Mouse (Mus musculus) heart, postnatal 0 days (tissue): ENCODE results near the gene Gm525. TPM values are rescaled to one million over a fixed set of nuclear protein-coding genes. Genes with fewer than 3 reads are reported as not detected.

Experiments
- ATAC-seq: fragments of 200-750 bp; cut with Nextera tagmentation; 2 replicates; pipeline ENCODE4 v1.8.0; 2017; ENCODE audit warnings: low read depth, moderate number of reproducible peaks, moderate library complexity; ENCODE audit not compliant: insufficient read depth
- DNase-seq: peaks from one replicate; pipeline ENCODE4 v3.0.0-alpha.2; 2016; ENCODE audit warnings: low spot score
- H3K27ac ChIP-seq: fragments of 300-500 bp; sonication (generic); 2 replicates; pipeline ENCODE4 v1.5.1; 2014; ENCODE audit warnings: low read depth, mild to moderate bottlenecking
- H3K27me3 ChIP-seq: fragments of 300-500 bp; sonication (generic); 2 replicates; pipeline ENCODE4 v1.6.1; 2014; ENCODE audit warnings: low read length, mixed read lengths; ENCODE audit not compliant: control insufficient read depth, insufficient read depth
- H3K36me3 ChIP-seq: fragments of 300-500 bp; sonication (generic); replicated peaks from 2 replicates; pipeline ENCODE4 v1.6.1; 2014; ENCODE audit warnings: low read length, mixed read lengths; ENCODE audit not compliant: control insufficient read depth, insufficient read depth
- H3K4me1 ChIP-seq: fragments of 300-500 bp; sonication (generic); 2 replicates; pipeline ENCODE4 v1.6.1; 2014; ENCODE audit warnings: antibody characterized with exemption; ENCODE audit not compliant: control insufficient read depth, insufficient read depth
- H3K4me2 ChIP-seq: fragments of 300-500 bp; sonication (generic); 2 replicates; pipeline ENCODE4 v1.6.1; 2014; ENCODE audit warnings: low read depth, mild to moderate bottlenecking, low read length, moderate library complexity
- H3K4me3 ChIP-seq: fragments of 300-500 bp; sonication (generic); 2 replicates; pipeline ENCODE4 v1.5.1; 2014; ENCODE audit warnings: low read depth, low read length
- H3K9ac ChIP-seq: fragments of 300-500 bp; sonication (generic); replicated peaks from 2 replicates; pipeline ENCODE4 v1.6.1; 2014; ENCODE audit warnings: low read depth, low read length, mixed read lengths
- H3K9me3 ChIP-seq: fragments of 300-500 bp; sonication (generic); replicated peaks from 2 replicates; pipeline ENCODE4 v1.6.1; 2016; ENCODE audit warnings: low read length; ENCODE audit not compliant: control insufficient read depth
- CTCF ChIP-seq: IDR thresholded peaks from 2 replicates; pipeline ENCODE4 v1.5.1; 2016; ENCODE audit warnings: antibody characterized with exemption, control low read depth, low read depth
- EP300 ChIP-seq: IDR thresholded peaks from 2 replicates; pipeline ENCODE4 v1.6.1; 2016; ENCODE audit warnings: antibody characterized with exemption, low read depth
- WGBS: fragments of 180-500 bp; shearing (Covaris S2); extraction: QIAGEN DNeasy Blood & Tissue Kit; methylation state at CpG from one replicate; pipeline ENCODE4 v1.1.7; 2014; 5-methylcytosine and 5-hydroxymethylcytosine counted together
- polyA plus RNA-seq: library from polyadenylated mRNA; unstranded; fragments of >200 nt; fragmentation: Nextera tagmentation; extraction: Ambion mirVana; gene quantifications from 2 replicates; pipeline ENCODE4 v1.2.1, GENCODE M21; 2015
- total RNA-seq: library from RNA; depleted of rRNA; stranded (reverse); fragments of >200 nt; gene quantifications from 2 replicates; pipeline ENCODE4 v1.2.3, GENCODE M21; 2014; ENCODE audit warnings: low replicate concordance

The Gm525 gene
- total and polyA plus RNA-seq, 2 experiments from 2014 or later = not detected

- Histone ChIP-seq H3K27me3 (no peaks in the 10 kb centered on the region), H3K4me2 (no peak overlapping the region), H3K27ac (no peak overlapping the region), H3K9me3 (no peaks in the 10 kb centered on the region), H3K4me3 (no peak overlapping the region), H3K9ac (no peak overlapping the region), H3K36me3 (no peaks in the 10 kb centered on the region), H3K4me1 (peaks cover 6% of the 10 kb centered on the region)
- ATAC-seq = no peak
- TF ChIP-seq CTCF = no peak
- no peak for TF ChIP-seq EP300
- DNase-seq = no peak
- 96% methylated on average over 8 of the region's 8 CpGs for WGBS
These were observed 31.6 kb downstream of the Gm525 start for GRCm38 (mm10) chr11:89105211-89105610.

GRCm38 (mm10) chr11:89105823-89106222 lies 32.2 kb downstream of the Gm525 start:
- Histone ChIP-seq H3K4me3 (no peak overlapping the region), H3K9me3 (no peaks in the 10 kb centered on the region), H3K36me3 (no peaks in the 10 kb centered on the region), H3K27ac (no peak overlapping the region), H3K27me3 (no peaks in the 10 kb centered on the region), H3K4me1 (peaks cover 6% of the 10 kb centered on the region), H3K9ac (no peak overlapping the region), H3K4me2 (no peak overlapping the region)
- DNase-seq (no peak), ATAC-seq (no peak)
- WGBS = 91% methylated on average over 11 of the region's 11 CpGs
- no peak for TF ChIP-seq CTCF
- no peak for TF ChIP-seq EP300

- Histone ChIP-seq H3K4me1 (peaks cover 6% of the 10 kb centered on the region), H3K9ac (no peak overlapping the region), H3K27me3 (no peaks in the 10 kb centered on the region), H3K36me3 (no peaks in the 10 kb centered on the region), H3K4me2 (no peak overlapping the region), H3K9me3 (no peaks in the 10 kb centered on the region), H3K27ac (no peak overlapping the region), H3K4me3 (no peak overlapping the region)
- 35% methylated on average over 12 of the region's 12 CpGs for WGBS
- ATAC-seq = no peak
- TF ChIP-seq EP300 (no peak), CTCF (no peak)
- no peak for DNase-seq
These were observed 33.7 kb downstream of the Gm525 start for GRCm38 (mm10) chr11:89107180-89107807.

GRCm38 (mm10) chr11:89124411-89124810 lies 50.8 kb downstream of the Gm525 start:
- Histone ChIP-seq H3K9ac (no peak overlapping the region), H3K27me3 (no peaks in the 10 kb centered on the region; the same call in 1 of the 2 replicates), H3K4me2 (no peak overlapping the region), H3K4me3 (no peak overlapping the region), H3K4me1 (no peaks in the 10 kb centered on the region), H3K9me3 (no peaks in the 10 kb centered on the region), H3K36me3 (no peaks in the 10 kb centered on the region), H3K27ac (no peak overlapping the region)
- DNase-seq (no peak), ATAC-seq (no peak)
- no peak; the same call in 1 of the 2 replicates for TF ChIP-seq CTCF
- TF ChIP-seq EP300 = no peak
- WGBS = 12% methylated on average over 13 of the region's 13 CpGs

GRCm38 (mm10) chr11:89130856-89131255 lies 57.2 kb downstream of the Gm525 start:
- no peak for TF ChIP-seq EP300
- H3K9me3 ChIP-seq = no peaks in the 10 kb centered on the region
- H3K4me3 ChIP-seq = no peak overlapping the region
- no peak overlapping the region for H3K27ac ChIP-seq
- DNase-seq (no peak), ATAC-seq (no peak)
- H3K9ac ChIP-seq = no peak overlapping the region
- H3K4me2 ChIP-seq = no peak overlapping the region
- no peaks in the 10 kb centered on the region; the same call in 1 of the 2 replicates for H3K27me3 ChIP-seq
- WGBS = 60% methylated on average over 4 of the region's 4 CpGs
- H3K4me1 ChIP-seq = no peaks in the 10 kb centered on the region
- H3K36me3 ChIP-seq = no peaks in the 10 kb centered on the region

- Histone ChIP-seq H3K9me3 (no peaks in the 10 kb centered on the region), H3K4me2 (no peak overlapping the region), H3K27me3 (no peaks in the 10 kb centered on the region), H3K9ac (no peak overlapping the region), H3K4me3 (no peak overlapping the region), H3K27ac (no peak overlapping the region), H3K4me1 (no peaks in the 10 kb centered on the region), H3K36me3 (no peaks in the 10 kb centered on the region)
- DNase-seq (no peak), ATAC-seq (no peak)
- 30% methylated on average over 7 of the region's 7 CpGs for WGBS
- TF ChIP-seq CTCF (no peak), EP300 (no peak)
These were observed 58.8 kb downstream of the Gm525 start for GRCm38 (mm10) chr11:89132406-89132805.
